Mouse (Mus musculus): Measurements from ENCODE around the gene Gng10. TPM values are rescaled to one million over a fixed set of nuclear protein-coding genes. Genes with fewer than 3 reads are reported as not detected.

Gng10 gene
- polyA plus RNA-seq, 1 experiment, result 0.59 TPM

- H3K9me3 ChIP-seq (ENCODE audit: control insufficient read depth, low read length), result no peaks in the 10 kb centered on the region
- H3K4me3 ChIP-seq (replicated peaks), result no peak overlapping the region
- TF ChIP-seq GATA1 (IDR thresholded peaks at IDR 0.05; ENCODE audit: low read length) (no peak), TAL1 (IDR thresholded peaks at IDR 0.05; ENCODE audit: low read length) (no peak)
- H3K27me3 ChIP-seq (ENCODE audit: control insufficient read depth), result no peaks in the 10 kb centered on the region
- H3K36me3 ChIP-seq (ENCODE audit: control insufficient read depth), result peaks cover 5% of the 10 kb centered on the region
- H3K4me1 ChIP-seq (ENCODE audit: control insufficient read depth), result peaks cover 13% of the 10 kb centered on the region
These were observed 5.8 kb downstream of the Gng10 start for GRCm38 (mm10) chr4:59040397-59041287.

- Histone ChIP-seq H3K4me3 (replicated peaks) (no peak overlapping the region), H3K36me3 (ENCODE audit: control insufficient read depth) (peaks cover 5% of the 10 kb centered on the region), H3K4me1 (ENCODE audit: control insufficient read depth) (no peaks in the 10 kb centered on the region), H3K27me3 (ENCODE audit: control insufficient read depth) (no peaks in the 10 kb centered on the region), H3K9me3 (ENCODE audit: control insufficient read depth, low read length) (no peaks in the 10 kb centered on the region)
- TF ChIP-seq GATA1 (IDR thresholded peaks at IDR 0.05; ENCODE audit: low read length), result no peak
- no peak for TF ChIP-seq TAL1 (IDR thresholded peaks at IDR 0.05; ENCODE audit: low read length)
These were observed 8.2 kb downstream of the Gng10 start for GRCm38 (mm10) chr4:59043074-59043473.

GRCm38 (mm10) chr4:59043891-59044290 lies 9.0 kb downstream of the Gng10 start:
- H3K9me3 ChIP-seq (ENCODE audit: control insufficient read depth, low read length), result no peaks in the 10 kb centered on the region
- no peaks in the 10 kb centered on the region for H3K4me1 ChIP-seq (ENCODE audit: control insufficient read depth)
- peaks cover 5% of the 10 kb centered on the region for H3K36me3 ChIP-seq (ENCODE audit: control insufficient read depth)
- H3K4me3 ChIP-seq (replicated peaks), result no peak overlapping the region
- TF ChIP-seq TAL1 (IDR thresholded peaks at IDR 0.05; ENCODE audit: low read length) (no peak), GATA1 (IDR thresholded peaks at IDR 0.05; ENCODE audit: low read length) (no peak)
- no peaks in the 10 kb centered on the region for H3K27me3 ChIP-seq (ENCODE audit: control insufficient read depth)

- TF ChIP-seq TAL1 (IDR thresholded peaks at IDR 0.05; ENCODE audit: low read length) (no peak), GATA1 (IDR thresholded peaks at IDR 0.05; ENCODE audit: low read length) (no peak)
- Histone ChIP-seq H3K9me3 (ENCODE audit: control insufficient read depth, low read length) (no peaks in the 10 kb centered on the region), H3K27me3 (ENCODE audit: control insufficient read depth) (no peaks in the 10 kb centered on the region), H3K4me1 (ENCODE audit: control insufficient read depth) (peaks cover 2% of the 10 kb centered on the region), H3K4me3 (replicated peaks) (no peak overlapping the region), H3K36me3 (ENCODE audit: control insufficient read depth) (no peaks in the 10 kb centered on the region)
These were observed 12.3 kb downstream of the Gng10 start for GRCm38 (mm10) chr4:59047222-59047621.

- Histone ChIP-seq H3K36me3 (ENCODE audit: control insufficient read depth) (no peaks in the 10 kb centered on the region), H3K9me3 (ENCODE audit: control insufficient read depth, low read length) (no peaks in the 10 kb centered on the region), H3K4me1 (ENCODE audit: control insufficient read depth) (peaks cover 2% of the 10 kb centered on the region), H3K27me3 (ENCODE audit: control insufficient read depth) (no peaks in the 10 kb centered on the region), H3K4me3 (replicated peaks) (no peak overlapping the region)
- no peak for TF ChIP-seq TAL1 (IDR thresholded peaks at IDR 0.05; ENCODE audit: low read length)
- TF ChIP-seq GATA1 (IDR thresholded peaks at IDR 0.05; ENCODE audit: low read length), result no peak
These were observed 16.2 kb downstream of the Gng10 start for GRCm38 (mm10) chr4:59051081-59051480.

- H3K4me3 ChIP-seq (replicated peaks), result no peak overlapping the region
- no peaks in the 10 kb centered on the region for H3K9me3 ChIP-seq (ENCODE audit: control insufficient read depth, low read length)
- no peaks in the 10 kb centered on the region for H3K4me1 ChIP-seq (ENCODE audit: control insufficient read depth)
- no peaks in the 10 kb centered on the region for H3K27me3 ChIP-seq (ENCODE audit: control insufficient read depth)
- no peak for TF ChIP-seq TAL1 (IDR thresholded peaks at IDR 0.05; ENCODE audit: low read length)
- TF ChIP-seq GATA1 (IDR thresholded peaks at IDR 0.05; ENCODE audit: low read length), result no peak
- H3K36me3 ChIP-seq (ENCODE audit: control insufficient read depth), result no peaks in the 10 kb centered on the region
These were observed 23.0 kb downstream of the Gng10 start for GRCm38 (mm10) chr4:59057929-59058328.

- H3K4me1 ChIP-seq (ENCODE audit: control insufficient read depth), result no peaks in the 10 kb centered on the region
- no peak for TF ChIP-seq GATA1 (IDR thresholded peaks at IDR 0.05; ENCODE audit: low read length)
- TF ChIP-seq TAL1 (IDR thresholded peaks at IDR 0.05; ENCODE audit: low read length), result no peak
- H3K36me3 ChIP-seq (ENCODE audit: control insufficient read depth), result no peaks in the 10 kb centered on the region
- no peak overlapping the region for H3K4me3 ChIP-seq (replicated peaks)
- no peaks in the 10 kb centered on the region for H3K9me3 ChIP-seq (ENCODE audit: control insufficient read depth, low read length)
- H3K27me3 ChIP-seq (ENCODE audit: control insufficient read depth), result no peaks in the 10 kb centered on the region
These were observed 27.6 kb downstream of the Gng10 start for GRCm38 (mm10) chr4:59062526-59062925.

- no peaks in the 10 kb centered on the region for H3K4me1 ChIP-seq (ENCODE audit: control insufficient read depth)
- no peak overlapping the region for H3K4me3 ChIP-seq (replicated peaks)
- no peaks in the 10 kb centered on the region for H3K36me3 ChIP-seq (ENCODE audit: control insufficient read depth)
- H3K27me3 ChIP-seq (ENCODE audit: control insufficient read depth), result no peaks in the 10 kb centered on the region
- TF ChIP-seq GATA1 (IDR thresholded peaks at IDR 0.05; ENCODE audit: low read length), result no peak
- no peaks in the 10 kb centered on the region for H3K9me3 ChIP-seq (ENCODE audit: control insufficient read depth, low read length)
These were observed 34.4 kb downstream of the Gng10 start for GRCm38 (mm10) chr4:59069276-59069675.

- Histone ChIP-seq H3K4me1 (ENCODE audit: control insufficient read depth) (no peaks in the 10 kb centered on the region), H3K4me3 (replicated peaks) (no peak overlapping the region), H3K27me3 (ENCODE audit: control insufficient read depth) (no peaks in the 10 kb centered on the region), H3K36me3 (ENCODE audit: control insufficient read depth) (no peaks in the 10 kb centered on the region), H3K9me3 (ENCODE audit: control insufficient read depth, low read length) (no peaks in the 10 kb centered on the region)
- TF ChIP-seq GATA1 (IDR thresholded peaks at IDR 0.05; ENCODE audit: low read length), result no peak
- no peak for TF ChIP-seq TAL1 (IDR thresholded peaks at IDR 0.05; ENCODE audit: low read length)
These were observed 48.5 kb downstream of the Gng10 start for GRCm38 (mm10) chr4:59083430-59083829.

Data from erythroblast, embryonic 14.5 days (primary cell).